Mouse (Mus musculus) 3134 (cell line): Measurements from ENCODE around the gene Ccdc115.
A peak's percentile ranks its signal among the peaks of the same experiment; 100 is the strongest.
"Not testable (repeated sequence)": the region's sequence is repeated elsewhere in the genome, so short reads cannot be mapped to it uniquely, and the experiment has no call there.

Experiments used
- DNase-seq: peaks from one replicate; pipeline ENCODE4 v3.0.0-alpha.2; 2011; ENCODE audit warnings: low spot score; ENCODE audit not compliant: insufficient read length; ENCODE audit errors: extremely low read depth

Gene Ccdc115

GRCm38 (mm10) chr1:34439961-34440630, 624 bp upstream of the Ccdc115 start:
- no peak for DNase-seq

GRCm38 (mm10) chr1:34438381-34439051, 956 bp downstream of the Ccdc115 start:
- DNase-seq = no peak

GRCm38 (mm10) chr1:34437366-34437765, 2.1 kb downstream of the Ccdc115 start:
- DNase-seq = not testable (repeated sequence)

- DNase-seq = no peak
Observed at GRCm38 (mm10) chr1:34436374-34436773, 3.1 kb downstream of the Ccdc115 start.

- peak; percentile 51 for DNase-seq
Observed at GRCm38 (mm10) chr1:34435371-34436120, 3.9 kb downstream of the Ccdc115 start.

GRCm38 (mm10) chr1:34434660-34435160, 4.8 kb downstream of the Ccdc115 start:
- DNase-seq = peak; percentile 89

GRCm38 (mm10) chr1:34433891-34434521, 5.5 kb downstream of the Ccdc115 start:
- peak; percentile 47 for DNase-seq

GRCm38 (mm10) chr1:34432776-34433481, 6.5 kb downstream of the Ccdc115 start:
- DNase-seq = no peak

- DNase-seq = no peak
Observed at GRCm38 (mm10) chr1:34432411-34432775, 7.1 kb downstream of the Ccdc115 start.

GRCm38 (mm10) chr1:34431431-34431830, 8.0 kb downstream of the Ccdc115 start:
- DNase-seq = no peak

- no peak for DNase-seq
Observed at GRCm38 (mm10) chr1:34430981-34431380, 8.5 kb downstream of the Ccdc115 start.

GRCm38 (mm10) chr1:34429281-34429680, 10.2 kb downstream of the Ccdc115 start:
- no peak for DNase-seq

GRCm38 (mm10) chr1:34428466-34428865, 11.0 kb downstream of the Ccdc115 start:
- no peak for DNase-seq

GRCm38 (mm10) chr1:34399182-34399953, 40.1 kb downstream of the Ccdc115 start:
- DNase-seq = peak; percentile 10

GRCm38 (mm10) chr1:34396321-34396720, 43.2 kb downstream of the Ccdc115 start:
- DNase-seq = no peak

- no peak for DNase-seq
Observed at GRCm38 (mm10) chr1:34389234-34389891, 50.1 kb downstream of the Ccdc115 start.

- no peak for DNase-seq
Observed at GRCm38 (mm10) chr1:34388849-34389233, 50.6 kb downstream of the Ccdc115 start.

- DNase-seq = no peak
Observed at GRCm38 (mm10) chr1:34387346-34388327, 51.8 kb downstream of the Ccdc115 start.
